Mouse (Mus musculus) cerebellum, postnatal 25 days (tissue): ENCODE results near the gene Slc6a9.

Experiments used
- DNase-seq, 2 experiments: peaks; one replicate each; pipeline ENCODE4 v3.0.0; 2021; ENCODE audit warnings: mixed read lengths in 2 of 2

Slc6a9 gene

GRCm38 (mm10) chr4:117882701-117883691, 48.7 kb downstream of the Slc6a9 start, which contains the start of gene B4galt2:
B4galt2 (minus strand) TSS chr4:117883487.
- peak; percentile 79 to 86 for DNase-seq

- DNase-seq, result no peak
Observed at GRCm38 (mm10) chr4:117884146-117884545, 49.8 kb downstream of the Slc6a9 start.

- no peak for DNase-seq
Observed at GRCm38 (mm10) chr4:117885093-117885492, 50.8 kb downstream of the Slc6a9 start.

- DNase-seq, result no peak
Observed at GRCm38 (mm10) chr4:117885994-117886393, 51.7 kb downstream of the Slc6a9 start.

- DNase-seq, result no peak
Observed at GRCm38 (mm10) chr4:117886644-117887043, 52.3 kb downstream of the Slc6a9 start.

- DNase-seq, result peak; percentile 97 to 99
Observed at GRCm38 (mm10) chr4:117887133-117887532, 52.8 kb downstream of the Slc6a9 start, which contains the start of gene Atp6v0b. Atp6v0b (minus strand) TSS chr4:117887333.

GRCm38 (mm10) chr4:117887920-117888319, 53.6 kb downstream of the Slc6a9 start:
- DNase-seq, result no peak

- no peak for DNase-seq
Observed at GRCm38 (mm10) chr4:117889471-117889870, 55.2 kb downstream of the Slc6a9 start.

- DNase-seq, result no peak
Observed at GRCm38 (mm10) chr4:117890031-117890430, 55.7 kb downstream of the Slc6a9 start.

GRCm38 (mm10) chr4:117890750-117891149, 56.4 kb downstream of the Slc6a9 start:
- no peak for DNase-seq

- peak; percentile 81 to 90 for DNase-seq
Observed at GRCm38 (mm10) chr4:117891738-117892161, 57.4 kb downstream of the Slc6a9 start, which contains the start of gene Dph2. Dph2 (minus strand) TSS chr4:117892032.

- DNase-seq, result peak in 1 of 2 experiments; percentile 12
Observed at GRCm38 (mm10) chr4:117893376-117893775, 59.1 kb downstream of the Slc6a9 start.

GRCm38 (mm10) chr4:117894601-117895000, 60.3 kb downstream of the Slc6a9 start:
- DNase-seq, result peak; percentile 59 to 66

- no peak for DNase-seq
Observed at GRCm38 (mm10) chr4:117895339-117895738, 61.0 kb downstream of the Slc6a9 start.

GRCm38 (mm10) chr4:117896031-117896430, 61.7 kb downstream of the Slc6a9 start:
- DNase-seq, result peak; percentile 82 to 84

- DNase-seq, result no peak
Observed at GRCm38 (mm10) chr4:117898111-117898510, 63.8 kb downstream of the Slc6a9 start.

- no peak for DNase-seq
Observed at GRCm38 (mm10) chr4:117904094-117904493, 69.8 kb downstream of the Slc6a9 start.

GRCm38 (mm10) chr4:117904761-117905160, 70.5 kb downstream of the Slc6a9 start:
- DNase-seq, result peak; percentile 66 to 71

GRCm38 (mm10) chr4:117906196-117906595, 71.9 kb downstream of the Slc6a9 start:
- peak in 1 of 2 experiments; percentile 52 for DNase-seq

GRCm38 (mm10) chr4:117908834-117909453, 74.6 kb downstream of the Slc6a9 start:
- DNase-seq, result peak in 1 of 2 experiments; percentile 16

GRCm38 (mm10) chr4:117912131-117912561, 77.8 kb downstream of the Slc6a9 start:
- DNase-seq, result peak; percentile 81 to 82

GRCm38 (mm10) chr4:117912685-117913273, 78.5 kb downstream of the Slc6a9 start:
- DNase-seq, result peak; percentile 47 to 51

- DNase-seq, result peak; percentile 85 to 90
Observed at GRCm38 (mm10) chr4:117913421-117913820, 79.1 kb downstream of the Slc6a9 start.
